ENCODE assay signal across 8 mouse cellular contexts in genomic region chr10:79683726-79684640, GRCm38 (mm10). TPM values are rescaled to one million over a fixed set of nuclear protein-coding genes. Genes with fewer than 3 reads are reported as not detected.
DNase-seq lines count a peak whose midpoint lies in the region; ATAC-seq lines count a peak whose summit lies in the region.

No protein-coding gene starts in this region.

- H3K4me1 ChIP-seq in limb, embryonic 12.5 days (replicated peaks), result peaks cover 20% of the 10 kb centered on the region
- peaks cover 19% of the 10 kb centered on the region for H3K4me1 ChIP-seq in stomach, embryonic 16.5 days (ENCODE audit: control insufficient read depth, insufficient read depth, low read length)

- no peaks in the 10 kb centered on the region for H3K27me3 ChIP-seq in limb, embryonic 12.5 days
- H3K27me3 ChIP-seq in stomach, embryonic 16.5 days (ENCODE audit: control insufficient read depth, insufficient read depth, low read length), result no peaks in the 10 kb centered on the region

- H3K27ac ChIP-seq in limb, embryonic 12.5 days, result no peak overlapping the region
- no peak overlapping the region for H3K27ac ChIP-seq in stomach, embryonic 16.5 days (ENCODE audit: low read length)

- H3K36me3 ChIP-seq in limb, embryonic 12.5 days, result peaks cover 50% of the 10 kb centered on the region
- H3K36me3 ChIP-seq in stomach, embryonic 16.5 days (ENCODE audit: control insufficient read depth, insufficient read depth, low read length), result peaks cover 19% of the 10 kb centered on the region

- H3K9ac ChIP-seq in limb, embryonic 12.5 days (replicated peaks), result peak overlapping the region; percentile 89; the same call in 1 of the 2 replicates
- peak overlapping the region; percentile 87 for H3K9ac ChIP-seq in stomach, embryonic 16.5 days (ENCODE audit: low read length)

- no peaks in the 10 kb centered on the region for H3K9me3 ChIP-seq in limb, embryonic 12.5 days
- H3K9me3 ChIP-seq in stomach, embryonic 16.5 days (replicated peaks; ENCODE audit: control insufficient read depth, low read length), result no peaks in the 10 kb centered on the region

- peak overlapping the region; percentile 90 for H3K4me3 ChIP-seq in limb, embryonic 12.5 days (replicated peaks)
- H3K4me3 ChIP-seq in stomach, embryonic 16.5 days (replicated peaks; ENCODE audit: low read length), result peak overlapping the region; percentile 89

- peak; percentile 51 for DNase-seq in cerebellum, adult 11-12 months
- DNase-seq in cerebellum, adult 9-10 months, result no peak
- peak; percentile 78 for DNase-seq in adipocyte (ENCODE audit: low spot score)
- DNase-seq in heart, adult 9 months (ENCODE audit: low spot score in 2 of 2), result peak; percentile 70 to 84
- DNase-seq in ovary, adult 18-20 months (ENCODE audit: low spot score), result no peak

- ATAC-seq in limb, embryonic 12.5 days (ENCODE audit: insufficient number of reproducible peaks, insufficient read depth, low FRiP score, low TSS enrichment, low read depth), result no peak
- no peak for ATAC-seq in stomach, embryonic 16.5 days (ENCODE audit: insufficient read depth, low FRiP score)
- no peak for ATAC-seq in granulocyte monocyte progenitor cell, adult 5-6 weeks (replicated peaks; ENCODE audit: poor library complexity, severe bottlenecking)

- peak overlapping the region; percentile 95 for H3K4me2 ChIP-seq in limb, embryonic 12.5 days
- H3K4me2 ChIP-seq in stomach, embryonic 16.5 days (ENCODE audit: low read depth, low read length), result peak overlapping the region; percentile 84

- 89% methylated on average over 6 of the region's 6 CpGs for WGBS in limb, embryonic 12.5 days
- WGBS in stomach, embryonic 16.5 days, result 82% methylated on average over 6 of the region's 6 CpGs

RNA-seq across cellular contexts. Expression of gene Cdc34, which starts 2.0 kb away (rescaled TPM):
- 139 and 149 TPM in 2 replicates for polyA plus RNA-seq in limb, embryonic 12.5 days (2016; fragmentation: Nextera tagmentation; extraction: Ambion mirVana)
- 84.6 and 86.3 TPM in 2 replicates for polyA plus RNA-seq in stomach, embryonic 16.5 days (2015; fragmentation: Nextera tagmentation; extraction: Ambion mirVana)
- 110 and 115 TPM in 2 replicates for total RNA-seq in granulocyte monocyte progenitor cell, adult 5-6 weeks (2014; fragmentation: Nextera tagmentation)
- total RNA-seq in granulocyte monocyte progenitor cell, adult 5-6 weeks (2017), result 98.7 and 142 TPM in 2 replicates

RNA-seq across cellular contexts. Expression of gene Gzmm, which starts 4.8 kb away (rescaled TPM):
- 0.74 and 1.2 TPM in 2 replicates for polyA plus RNA-seq in limb, embryonic 12.5 days (2016; fragmentation: Nextera tagmentation; extraction: Ambion mirVana)
- polyA plus RNA-seq in stomach, embryonic 16.5 days (2015; fragmentation: Nextera tagmentation; extraction: Ambion mirVana), result 0.31 and 0.44 TPM in 2 replicates
- total RNA-seq in granulocyte monocyte progenitor cell, adult 5-6 weeks (2014; fragmentation: Nextera tagmentation), result 2.2 TPM in 1 of 2 replicates, not detected in the other
- 0.34 TPM in 1 of 2 replicates, not detected in the other for total RNA-seq in granulocyte monocyte progenitor cell, adult 5-6 weeks (2017)

RNA-seq across cellular contexts. Expression of gene Tpgs1, which starts 14.8 kb away (rescaled TPM):
- polyA plus RNA-seq in limb, embryonic 12.5 days (2016; fragmentation: Nextera tagmentation; extraction: Ambion mirVana), result 57.6 and 63.1 TPM in 2 replicates
- polyA plus RNA-seq in stomach, embryonic 16.5 days (2015; fragmentation: Nextera tagmentation; extraction: Ambion mirVana), result 47.4 and 53.2 TPM in 2 replicates
- total RNA-seq in granulocyte monocyte progenitor cell, adult 5-6 weeks (2014; fragmentation: Nextera tagmentation), result 7.4 and 9.7 TPM in 2 replicates
- 8.1 and 14.6 TPM in 2 replicates for total RNA-seq in granulocyte monocyte progenitor cell, adult 5-6 weeks (2017)

RNA-seq across cellular contexts. Expression of gene Madcam1, which starts 19.6 kb away (rescaled TPM):
- 7.1 and 7.2 TPM in 2 replicates for polyA plus RNA-seq in limb, embryonic 12.5 days (2016; fragmentation: Nextera tagmentation; extraction: Ambion mirVana)
- 33.7 and 41.9 TPM in 2 replicates for polyA plus RNA-seq in stomach, embryonic 16.5 days (2015; fragmentation: Nextera tagmentation; extraction: Ambion mirVana)
- not detected in 2 replicates for total RNA-seq in granulocyte monocyte progenitor cell, adult 5-6 weeks (2014; fragmentation: Nextera tagmentation)
- total RNA-seq in granulocyte monocyte progenitor cell, adult 5-6 weeks (2017), result not detected in 2 replicates

RNA-seq across cellular contexts. Expression of gene Bsg, which starts 20.3 kb away (rescaled TPM):
- polyA plus RNA-seq in limb, embryonic 12.5 days (2016; fragmentation: Nextera tagmentation; extraction: Ambion mirVana), result 676 and 680 TPM in 2 replicates
- polyA plus RNA-seq in stomach, embryonic 16.5 days (2015; fragmentation: Nextera tagmentation; extraction: Ambion mirVana), result 983 and 1,041 TPM in 2 replicates
- 253 and 319 TPM in 2 replicates for total RNA-seq in granulocyte monocyte progenitor cell, adult 5-6 weeks (2014; fragmentation: Nextera tagmentation)
- 278 and 345 TPM in 2 replicates for total RNA-seq in granulocyte monocyte progenitor cell, adult 5-6 weeks (2017)

Comparison
In these comparisons a context has a peak if more than half of its experiments do, and no peak if none do; other contexts are left out.
1. DNase-seq: peak in cerebellum, adult 11-12 months (single experiment), adipocyte (single experiment) and heart, adult 9 months (2 of 2); none in cerebellum, adult 9-10 months (single experiment) and ovary, adult 18-20 months (single experiment).